Mouse (Mus musculus): ENCODE results near the gene A930004D18Rik. TPM values are rescaled to one million over a fixed set of nuclear protein-coding genes. Genes with fewer than 3 reads are reported as not detected.
"Not testable (repeated sequence)": the region's sequence is repeated elsewhere in the genome, so short reads cannot be mapped to it uniquely, and the experiment has no call there.

The A930004D18Rik gene
- polyA plus RNA-seq, 1 experiment: not detected

GRCm38 (mm10) chr2:18002306-18002705, 35.2 kb downstream of the A930004D18Rik start:
- no peaks in the 10 kb centered on the region for H3K4me1 ChIP-seq (ENCODE audit: control insufficient read depth)
- H3K4me3 ChIP-seq (replicated peaks): no peak overlapping the region
- TF ChIP-seq TAL1 (IDR thresholded peaks at IDR 0.05; ENCODE audit: low read length) (no peak), GATA1 (IDR thresholded peaks at IDR 0.05; ENCODE audit: low read length) (no peak)
- H3K36me3 ChIP-seq (ENCODE audit: control insufficient read depth): no peaks in the 10 kb centered on the region
- H3K9me3 ChIP-seq (ENCODE audit: control insufficient read depth, low read length): no peaks in the 10 kb centered on the region
- H3K27me3 ChIP-seq (ENCODE audit: control insufficient read depth): no peaks in the 10 kb centered on the region

- TF ChIP-seq TAL1 (IDR thresholded peaks at IDR 0.05; ENCODE audit: low read length) (no peak), GATA1 (IDR thresholded peaks at IDR 0.05; ENCODE audit: low read length) (no peak)
- H3K4me3 ChIP-seq (replicated peaks): no peak within 1 kb of the TSS
- no peaks in the 10 kb centered on the region for H3K36me3 ChIP-seq (ENCODE audit: control insufficient read depth)
- no peaks in the 10 kb centered on the region for H3K27me3 ChIP-seq (ENCODE audit: control insufficient read depth)
- no peaks in the 10 kb centered on the region for H3K4me1 ChIP-seq (ENCODE audit: control insufficient read depth)
- H3K9me3 ChIP-seq (ENCODE audit: control insufficient read depth, low read length): no peaks in the 10 kb centered on the region
These were observed 40.7 kb downstream of the A930004D18Rik start, which contains the start of gene H2al2a for GRCm38 (mm10) chr2:17996858-17997257. Gene H2al2a (minus strand): TSS chr2:17996958.

DNA sequence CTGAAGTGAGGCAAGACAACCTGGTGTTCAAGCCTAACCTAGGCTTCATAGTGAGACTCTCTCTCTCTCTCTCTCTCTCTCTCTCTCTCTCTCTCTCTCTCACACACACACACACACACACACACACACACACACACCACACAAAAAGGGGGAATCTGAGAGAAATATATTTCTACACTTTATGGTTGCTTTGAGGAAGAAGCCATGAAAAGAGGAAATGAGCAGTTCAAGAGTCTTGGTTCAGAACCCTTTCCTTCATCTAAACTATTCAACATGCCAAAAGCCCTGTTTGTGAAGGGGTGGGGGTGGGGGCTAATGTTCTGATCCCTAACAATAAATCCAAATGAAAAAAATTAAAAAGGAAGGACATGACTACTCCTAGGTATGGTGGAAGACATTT, 48.0 kb downstream of the A930004D18Rik start:
- TF ChIP-seq GATA1 (IDR thresholded peaks at IDR 0.05; ENCODE audit: low read length) (no peak), TAL1 (IDR thresholded peaks at IDR 0.05; ENCODE audit: low read length) (no peak)
- Histone ChIP-seq H3K36me3 (ENCODE audit: control insufficient read depth) (no peaks in the 10 kb centered on the region), H3K9me3 (ENCODE audit: control insufficient read depth, low read length) (no peaks in the 10 kb centered on the region), H3K4me1 (ENCODE audit: control insufficient read depth) (no peaks in the 10 kb centered on the region), H3K27me3 (ENCODE audit: control insufficient read depth) (no peaks in the 10 kb centered on the region), H3K4me3 (replicated peaks) (no peak overlapping the region)

- Histone ChIP-seq H3K36me3 (ENCODE audit: control insufficient read depth) (no peaks in the 10 kb centered on the region), H3K4me1 (ENCODE audit: control insufficient read depth) (no peaks in the 10 kb centered on the region), H3K4me3 (replicated peaks) (no peak overlapping the region), H3K27me3 (ENCODE audit: control insufficient read depth) (no peaks in the 10 kb centered on the region), H3K9me3 (ENCODE audit: control insufficient read depth, low read length) (no peaks in the 10 kb centered on the region)
- TF ChIP-seq GATA1 (IDR thresholded peaks at IDR 0.05; ENCODE audit: low read length): no peak
- TF ChIP-seq TAL1 (IDR thresholded peaks at IDR 0.05; ENCODE audit: low read length): no peak
These were observed 48.4 kb downstream of the A930004D18Rik start for GRCm38 (mm10) chr2:17989115-17989514.

DNA sequence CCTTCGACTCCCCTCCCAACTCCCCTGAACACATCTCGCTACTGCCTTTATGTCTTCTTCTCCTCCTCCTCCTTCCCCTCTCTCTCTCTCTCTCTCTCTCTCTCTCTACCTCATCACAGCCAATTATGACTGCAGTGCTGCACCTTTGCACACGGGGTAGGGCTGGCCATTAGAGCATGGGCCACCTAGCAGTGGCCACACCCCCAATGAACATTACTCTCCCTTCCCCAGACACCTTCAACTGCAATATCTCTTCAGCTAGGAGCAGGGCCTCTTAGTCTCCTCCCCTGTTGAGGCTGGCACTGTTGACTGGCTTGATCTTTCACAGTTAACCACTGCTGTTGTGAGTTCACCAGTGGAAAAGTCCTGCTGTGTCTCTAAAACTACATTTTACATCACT, 50.8 kb downstream of the A930004D18Rik start:
- Histone ChIP-seq H3K9me3 (ENCODE audit: control insufficient read depth, low read length) (no peaks in the 10 kb centered on the region), H3K27me3 (ENCODE audit: control insufficient read depth) (no peaks in the 10 kb centered on the region), H3K4me1 (ENCODE audit: control insufficient read depth) (no peaks in the 10 kb centered on the region), H3K4me3 (replicated peaks) (no peak overlapping the region), H3K36me3 (ENCODE audit: control insufficient read depth) (no peaks in the 10 kb centered on the region)
- TF ChIP-seq TAL1 (IDR thresholded peaks at IDR 0.05; ENCODE audit: low read length): no peak
- TF ChIP-seq GATA1 (IDR thresholded peaks at IDR 0.05; ENCODE audit: low read length): no peak

DNA sequence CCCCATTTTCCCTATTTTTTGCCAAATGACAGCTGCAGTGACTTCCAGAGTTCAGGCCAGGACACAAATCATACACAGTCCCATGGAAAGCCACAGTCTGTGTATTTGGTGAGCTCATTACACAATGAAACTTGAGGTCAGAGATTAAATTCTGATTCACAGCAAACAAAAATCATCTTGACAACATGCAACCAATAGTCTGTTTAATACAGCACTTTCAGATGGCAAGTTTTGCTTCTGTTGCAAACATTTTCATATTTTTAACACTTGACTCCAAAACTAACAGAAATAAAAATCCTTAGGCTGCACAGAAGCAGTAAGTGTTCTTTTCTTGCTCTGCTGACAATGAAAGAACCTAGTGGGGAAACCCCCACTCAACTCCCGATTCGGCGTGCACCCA, 52.8 kb downstream of the A930004D18Rik start:
- no peak for TF ChIP-seq GATA1 (IDR thresholded peaks at IDR 0.05; ENCODE audit: low read length)
- no peak for TF ChIP-seq TAL1 (IDR thresholded peaks at IDR 0.05; ENCODE audit: low read length)
- Histone ChIP-seq H3K27me3 (ENCODE audit: control insufficient read depth) (no peaks in the 10 kb centered on the region), H3K4me3 (replicated peaks) (no peak overlapping the region), H3K4me1 (ENCODE audit: control insufficient read depth) (no peaks in the 10 kb centered on the region), H3K36me3 (ENCODE audit: control insufficient read depth) (no peaks in the 10 kb centered on the region), H3K9me3 (ENCODE audit: control insufficient read depth, low read length) (no peaks in the 10 kb centered on the region)

DNA sequence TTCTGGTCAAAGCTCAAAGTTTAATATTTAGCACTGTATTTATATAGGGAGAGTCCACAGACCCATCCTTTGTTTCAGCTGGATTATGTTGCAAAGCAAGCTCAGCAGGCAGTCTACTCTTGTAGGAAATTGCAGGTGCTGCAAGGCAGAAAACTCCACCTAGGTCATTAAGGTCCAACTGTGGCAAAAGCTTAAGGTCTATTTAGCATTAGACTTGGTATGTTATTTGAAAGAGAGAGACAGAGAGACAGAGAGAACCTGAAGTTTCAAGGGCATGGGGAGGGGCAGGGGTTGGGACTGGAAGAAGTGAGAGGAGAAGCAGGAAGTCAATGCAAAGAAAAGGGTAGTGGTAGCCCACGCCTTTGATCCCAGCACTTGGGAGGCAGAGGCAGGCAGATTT, 54.8 kb downstream of the A930004D18Rik start:
- Histone ChIP-seq H3K4me3 (replicated peaks) (no peak overlapping the region), H3K36me3 (ENCODE audit: control insufficient read depth) (no peaks in the 10 kb centered on the region)
- no peak for TF ChIP-seq GATA1 (IDR thresholded peaks at IDR 0.05; ENCODE audit: low read length)
- TF ChIP-seq TAL1 (IDR thresholded peaks at IDR 0.05; ENCODE audit: low read length): no peak

GRCm38 (mm10) chr2:17978706-17979105, 58.8 kb downstream of the A930004D18Rik start:
- Histone ChIP-seq H3K4me1 (ENCODE audit: control insufficient read depth) (no peaks in the 10 kb centered on the region), H3K27me3 (ENCODE audit: control insufficient read depth) (no peaks in the 10 kb centered on the region), H3K36me3 (ENCODE audit: control insufficient read depth) (no peaks in the 10 kb centered on the region), H3K9me3 (ENCODE audit: control insufficient read depth, low read length) (no peaks in the 10 kb centered on the region), H3K4me3 (replicated peaks) (no peak overlapping the region)
- TF ChIP-seq GATA1 (IDR thresholded peaks at IDR 0.05; ENCODE audit: low read length): no peak
- TF ChIP-seq TAL1 (IDR thresholded peaks at IDR 0.05; ENCODE audit: low read length): no peak

More for the DNA sequence above, 54.8 kb downstream of the A930004D18Rik start:
- Histone ChIP-seq H3K27me3 (ENCODE audit: control insufficient read depth) (no peaks in the 10 kb centered on the region), H3K4me1 (ENCODE audit: control insufficient read depth) (no peaks in the 10 kb centered on the region), H3K9me3 (ENCODE audit: control insufficient read depth, low read length) (no peaks in the 10 kb centered on the region)

DNA sequence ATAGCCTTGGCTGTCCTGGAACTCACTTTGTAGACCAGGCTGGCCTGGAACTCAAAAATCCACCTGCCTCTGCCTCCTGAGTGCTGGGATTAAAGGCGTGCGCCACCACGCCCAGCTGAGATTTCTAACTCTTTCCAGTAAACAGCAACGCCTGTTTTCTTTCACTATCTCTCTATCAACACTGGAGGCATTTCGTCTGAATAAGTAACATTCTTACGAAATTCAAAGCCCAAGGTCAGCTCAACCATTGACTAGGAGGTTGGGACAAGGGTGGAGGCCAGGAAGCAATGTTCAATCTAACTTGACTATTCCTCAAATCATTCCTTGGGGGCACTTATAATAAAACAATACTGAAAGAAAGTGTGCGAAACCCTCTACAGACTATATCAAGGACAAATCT, 59.3 kb downstream of the A930004D18Rik start:
- not testable (repeated sequence) for H3K27me3 ChIP-seq (ENCODE audit: control insufficient read depth); H3K4me1 ChIP-seq (ENCODE audit: control insufficient read depth); H3K36me3 ChIP-seq (ENCODE audit: control insufficient read depth); H3K4me3 ChIP-seq (replicated peaks); H3K9me3 ChIP-seq (ENCODE audit: control insufficient read depth, low read length)

GRCm38 (mm10) chr2:17977645-17978044, 59.9 kb downstream of the A930004D18Rik start:
- not testable (repeated sequence) for H3K4me1 ChIP-seq (ENCODE audit: control insufficient read depth); H3K4me3 ChIP-seq (replicated peaks); H3K9me3 ChIP-seq (ENCODE audit: control insufficient read depth, low read length); H3K36me3 ChIP-seq (ENCODE audit: control insufficient read depth); H3K27me3 ChIP-seq (ENCODE audit: control insufficient read depth)

All from erythroblast, embryonic 14.5 days (primary cell).